Mouse (Mus musculus) layer of hippocampus, adult 8-10 months (tissue): ENCODE measurements around the gene Pdzd2. TPM values are rescaled to one million over a fixed set of nuclear protein-coding genes. Genes with fewer than 3 reads are reported as not detected.

ENCODE experiments used
- DNase-seq, 2 experiments: peaks; one replicate each; pipeline ENCODE4 v3.0.0; 2022; ENCODE audit warnings: low spot score in 2 of 2
- total RNA-seq, 4 experiments: library from RNA; stranded (reverse); gene quantifications; 2 replicates each; pipeline ENCODE4 v1.2.4; 2022

The Pdzd2 gene
- 10 to 100 TPM; 45.8 to 56.3 (median 53.1) TPM for total RNA-seq

GRCm38 (mm10) chr15:12739277-12740247, at the start of gene Pdzd2:
Pdzd2 (minus strand) TSS chr15:12739924.
- peak; percentile 96 for DNase-seq

- DNase-seq, result no peak
Observed at GRCm38 (mm10) chr15:12789406-12789867, 49.7 kb upstream of the Pdzd2 start.

- DNase-seq, result no peak
Observed at GRCm38 (mm10) chr15:12788536-12788935, 48.8 kb upstream of the Pdzd2 start.

- no peak for DNase-seq
Observed at GRCm38 (mm10) chr15:12781729-12782326, 42.1 kb upstream of the Pdzd2 start.

GRCm38 (mm10) chr15:12781296-12781695, 41.6 kb upstream of the Pdzd2 start:
- DNase-seq, result no peak

GRCm38 (mm10) chr15:12774149-12774753, 34.5 kb upstream of the Pdzd2 start:
- DNase-seq, result no peak

GRCm38 (mm10) chr15:12770958-12771357, 31.2 kb upstream of the Pdzd2 start:
- peak; percentile 69 to 74 for DNase-seq

- DNase-seq, result no peak
Observed at GRCm38 (mm10) chr15:12766848-12767247, 27.1 kb upstream of the Pdzd2 start.

- DNase-seq, result no peak
Observed at GRCm38 (mm10) chr15:12763147-12763546, 23.4 kb upstream of the Pdzd2 start.

- no peak for DNase-seq
Observed at GRCm38 (mm10) chr15:12762258-12762913, 22.7 kb upstream of the Pdzd2 start.

- no peak for DNase-seq
Observed at GRCm38 (mm10) chr15:12760747-12761146, 21.0 kb upstream of the Pdzd2 start.

GRCm38 (mm10) chr15:12758461-12758860, 18.7 kb upstream of the Pdzd2 start:
- no peak for DNase-seq

GRCm38 (mm10) chr15:12757757-12758156, 18.0 kb upstream of the Pdzd2 start:
- DNase-seq, result no peak

- DNase-seq, result no peak
Observed at GRCm38 (mm10) chr15:12753201-12753600, 13.5 kb upstream of the Pdzd2 start.

GRCm38 (mm10) chr15:12750963-12751362, 11.2 kb upstream of the Pdzd2 start:
- DNase-seq, result no peak

GRCm38 (mm10) chr15:12749549-12750301, 10.0 kb upstream of the Pdzd2 start:
- no peak for DNase-seq

- DNase-seq, result no peak
Observed at GRCm38 (mm10) chr15:12742117-12742906, 2.6 kb upstream of the Pdzd2 start.

GRCm38 (mm10) chr15:12738301-12739093, 1.2 kb downstream of the Pdzd2 start:
- peak in 1 of 2 experiments; percentile 39 for DNase-seq

GRCm38 (mm10) chr15:12735208-12735607, 4.5 kb downstream of the Pdzd2 start:
- DNase-seq, result no peak
